7 mouse cellular contexts compared by ENCODE assay signal in genomic region chr7:126272770-126273311, GRCm38 (mm10). TPM values are rescaled to one million over a fixed set of nuclear protein-coding genes. Genes with fewer than 3 reads are reported as not detected.
DNase-seq lines count a peak whose midpoint lies in the region; ATAC-seq lines count a peak whose summit lies in the region.

No protein-coding gene starts in this region.

- peak overlapping the region; percentile 96 for H3K27ac ChIP-seq in hindbrain, embryonic 12.5 days

- ATAC-seq in common myeloid progenitor, adult 5-6 weeks (replicated peaks; ENCODE audit: low read depth, poor library complexity, severe bottlenecking) = 0 out of 2 replicates have a peak, but pooled peaks have one; percentile 2
- ATAC-seq in hindbrain, embryonic 12.5 days (ENCODE audit: low FRiP score) = peak; percentile 47
- 0 out of 2 replicates have a peak, but pooled peaks have one; percentile 6 for ATAC-seq in megakaryocyte, adult 5-6 weeks (ENCODE audit: poor library complexity, severe bottlenecking)

- H3K9ac ChIP-seq in hindbrain, embryonic 12.5 days = peak overlapping the region; percentile 100

- peak overlapping the region; percentile 97 for H3K4me2 ChIP-seq in hindbrain, embryonic 12.5 days (replicated peaks)

- peaks cover 34% of the 10 kb centered on the region for H3K36me3 ChIP-seq in hindbrain, embryonic 12.5 days

- no peaks in the 10 kb centered on the region for H3K9me3 ChIP-seq in hindbrain, embryonic 12.5 days (replicated peaks)

- under 1% methylated on average over 38 of the region's 38 CpGs for WGBS in hindbrain, embryonic 12.5 days

- peak overlapping the region; percentile 99 for H3K4me3 ChIP-seq in hindbrain, embryonic 12.5 days

- peaks cover 47% of the 10 kb centered on the region for H3K4me1 ChIP-seq in hindbrain, embryonic 12.5 days

- H3K27me3 ChIP-seq in hindbrain, embryonic 12.5 days = 0 out of 2 replicates have a peak, but pooled peaks cover 4% of the 10 kb centered on the region

- peak; percentile 33 for DNase-seq in ovary, postnatal 36 days (ENCODE audit: low spot score)
- no peak for DNase-seq in ovary, postnatal 14 days (ENCODE audit: low spot score)
- no peak for DNase-seq in urinary bladder, adult 18-20 months (ENCODE audit: low spot score in 2 of 2)
- no peak for DNase-seq in layer of hippocampus, postnatal 14 days (ENCODE audit: low spot score in 2 of 2)

RNA-seq across cellular contexts. Expression of gene Sbk1, which starts 0.4 kb away (rescaled TPM):
- 5.2 and 5.7 TPM in 2 replicates for total RNA-seq in common myeloid progenitor, adult 5-6 weeks (2017)
- polyA plus RNA-seq in hindbrain, embryonic 12.5 days (2016; fragmentation: Nextera tagmentation; extraction: Ambion mirVana) = 309 and 312 TPM in 2 replicates
- total RNA-seq in megakaryocyte, adult 5-6 weeks (2015) = 4.7 and 5.2 TPM in 2 replicates
- total RNA-seq in megakaryocyte, adult 5-6 weeks (2017) = 5.1 and 5.6 TPM in 2 replicates
- total RNA-seq in layer of hippocampus, postnatal 14 days (2021) = 100 to 1,000 TPM; 137 to 140 TPM

Comparison
In these comparisons a context has a peak if more than half of its experiments do, and no peak if none do; other contexts are left out.
1. RNA of gene Sbk1, which starts 0.4 kb away (total RNA-seq): 137 to 140 TPM in layer of hippocampus, postnatal 14 days; 5.2 to 5.7 TPM in common myeloid progenitor, adult 5-6 weeks and 4.7 to 5.6 TPM in megakaryocyte, adult 5-6 weeks; every median in the first group is over 10 times any median in the second.
2. Peak in every context shown above with its lines, with median percentiles within 50 percentile points of each other: ATAC-seq.